Mouse (Mus musculus) lung, postnatal 14 days (tissue): Measurements from ENCODE around the gene Esr1.

ENCODE experiments used
- DNase-seq: peaks from one replicate; pipeline ENCODE4 v3.0.0; 2021

Esr1 gene

GRCm38 (mm10) chr10:4849881-4850280 lies 238.5 kb downstream of the Esr1 start:
- no peak for DNase-seq

GRCm38 (mm10) chr10:4875076-4875737 lies 263.8 kb downstream of the Esr1 start:
- no peak for DNase-seq

GRCm38 (mm10) chr10:4881391-4881790 lies 270.0 kb downstream of the Esr1 start:
- no peak for DNase-seq

GRCm38 (mm10) chr10:4885506-4885905 lies 274.1 kb downstream of the Esr1 start:
- no peak for DNase-seq

DNA sequence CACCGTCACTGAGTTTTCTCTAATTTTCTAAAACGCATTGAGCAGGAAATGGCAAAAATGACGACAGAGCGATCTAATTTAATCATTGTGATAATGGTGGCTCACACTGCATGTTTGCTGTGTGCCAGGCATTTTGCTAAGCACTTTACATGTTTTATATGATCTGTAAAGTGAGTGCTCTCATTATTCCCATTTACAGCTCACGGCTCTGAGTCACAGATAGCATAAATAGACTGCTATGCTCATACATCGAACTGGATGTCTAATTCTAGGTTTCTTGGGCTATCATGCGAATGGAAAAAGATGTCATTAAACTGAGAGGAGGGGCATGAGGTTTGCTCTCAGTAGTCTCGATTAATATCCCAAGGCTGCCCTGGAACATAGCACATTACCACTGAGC lies 274.6 kb downstream of the Esr1 start:
- no peak for DNase-seq

DNA sequence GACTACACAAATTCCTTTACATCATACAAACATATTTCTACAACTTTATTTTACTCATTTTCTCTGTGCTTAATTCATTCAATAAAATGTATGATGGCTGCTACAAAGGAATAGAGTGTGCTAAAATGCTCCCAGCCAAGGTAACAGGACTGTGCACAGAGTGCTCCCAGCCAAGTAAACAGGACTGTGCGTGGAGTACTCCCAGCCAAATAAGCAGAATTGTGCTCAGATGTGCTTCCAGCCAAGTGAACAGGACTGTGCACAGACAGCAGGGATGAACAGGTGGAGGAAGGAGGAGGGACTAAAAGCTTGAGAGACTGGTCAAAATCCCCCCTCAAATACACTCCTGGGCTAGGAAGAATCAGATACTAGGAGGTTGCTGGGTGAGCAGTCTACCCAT lies 282.1 kb downstream of the Esr1 start:
- DNase-seq = no peak

- DNase-seq = no peak
Observed at GRCm38 (mm10) chr10:4897789-4898188, 286.4 kb downstream of the Esr1 start.

GRCm38 (mm10) chr10:4900324-4900723 lies 288.9 kb downstream of the Esr1 start:
- DNase-seq = no peak

DNA sequence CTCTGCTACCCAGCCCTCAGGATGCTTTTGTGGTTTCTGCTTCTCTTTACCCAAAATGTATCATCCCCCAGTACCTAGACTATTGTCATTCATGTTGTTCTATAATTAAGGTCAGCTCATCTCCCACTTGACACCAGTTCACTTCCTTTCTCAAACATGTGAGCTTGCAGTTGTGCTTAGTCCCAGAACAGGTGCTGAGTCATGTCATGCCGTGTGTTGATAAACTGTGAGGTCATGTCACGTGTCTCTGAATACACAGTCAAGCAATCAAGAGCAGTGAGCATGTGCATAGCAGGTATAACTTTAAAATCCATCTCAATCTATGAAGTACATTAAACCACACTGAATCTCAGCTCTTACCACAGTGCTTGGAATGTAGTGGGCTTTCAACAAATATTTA lies 297.9 kb downstream of the Esr1 start:
- DNase-seq = no peak

DNA sequence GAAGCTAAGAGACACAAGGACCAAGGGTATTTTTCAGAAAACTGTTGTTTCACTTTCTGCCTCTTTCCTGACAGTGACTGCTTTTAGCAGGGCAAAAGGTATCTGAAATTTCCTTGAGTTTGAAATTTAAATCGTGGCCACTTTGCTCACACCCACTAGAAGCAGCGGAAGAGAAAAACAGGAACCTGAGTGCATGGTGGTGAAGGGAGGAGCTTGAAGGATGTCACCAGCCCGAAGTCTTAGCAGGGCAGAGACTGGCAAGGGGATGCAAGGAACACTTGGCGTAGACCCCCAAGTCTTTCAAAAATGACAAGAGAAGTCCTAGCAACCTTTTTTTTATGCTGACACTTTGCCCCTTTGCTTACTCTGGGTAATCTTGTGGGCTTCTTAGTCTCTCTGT lies 299.1 kb downstream of the Esr1 start:
- DNase-seq = no peak

DNA sequence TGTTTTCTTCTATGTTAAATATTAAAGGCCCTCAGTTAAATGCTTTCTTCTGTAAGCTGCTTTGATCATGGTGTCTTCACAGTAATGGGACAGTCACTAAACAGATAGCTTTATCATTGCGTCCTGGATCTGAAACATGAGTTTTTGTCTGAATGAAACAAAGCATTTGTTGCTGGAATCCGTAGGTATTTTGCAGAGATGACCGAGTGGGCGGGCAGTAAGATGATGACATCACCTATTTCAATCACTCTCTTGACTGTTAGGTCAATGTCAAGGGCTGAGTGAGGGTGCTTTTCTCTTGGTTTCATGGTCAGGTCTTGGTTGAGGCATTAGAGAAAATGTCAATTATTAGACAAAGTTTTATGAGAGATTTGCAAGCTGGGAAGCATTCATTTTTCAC lies 307.7 kb downstream of the Esr1 start:
- DNase-seq = no peak

DNA sequence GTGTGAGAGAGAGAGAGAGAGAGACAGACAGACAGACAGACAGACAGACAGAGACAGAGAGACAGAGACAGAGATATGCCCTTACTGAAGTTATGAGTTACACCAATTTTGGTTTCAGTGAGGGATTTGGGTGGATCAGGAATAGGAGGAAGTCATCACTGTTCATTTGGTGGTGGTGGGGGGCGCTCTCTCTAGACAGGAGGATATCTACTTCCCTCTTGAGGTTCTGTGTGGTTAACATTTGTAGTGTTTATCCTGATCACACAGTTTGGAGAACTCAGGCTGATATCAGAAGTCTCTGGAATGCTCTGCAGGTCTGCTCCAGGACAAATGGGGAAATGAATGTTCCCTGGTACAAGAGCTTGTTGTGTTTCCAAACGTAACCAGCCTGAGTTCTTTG lies 312.2 kb downstream of the Esr1 start:
- no peak for DNase-seq

- DNase-seq = no peak
Observed at GRCm38 (mm10) chr10:4924391-4924790, 313.0 kb downstream of the Esr1 start.

GRCm38 (mm10) chr10:4943148-4943547 lies 331.8 kb downstream of the Esr1 start:
- no peak for DNase-seq

DNA sequence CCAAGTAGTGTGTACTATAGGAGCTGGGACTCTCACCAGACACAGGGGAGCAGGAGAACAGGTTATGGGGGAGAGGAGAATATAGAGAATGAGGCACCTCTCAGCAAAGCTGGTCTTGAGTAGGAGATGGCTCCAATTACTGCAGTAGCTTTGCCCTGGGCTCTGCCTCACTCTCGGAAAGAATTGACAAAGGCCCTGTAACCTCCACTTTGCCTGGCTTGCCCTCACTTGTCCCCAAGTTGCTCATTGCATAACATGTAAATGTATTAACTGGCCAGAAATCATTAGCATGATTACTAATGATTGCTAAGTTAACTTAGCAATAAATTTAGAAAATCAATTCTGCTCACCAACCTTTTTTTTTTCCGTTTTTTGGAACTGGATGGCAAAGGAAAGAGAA lies 333.3 kb downstream of the Esr1 start:
- no peak for DNase-seq

GRCm38 (mm10) chr10:4965768-4966167 lies 354.4 kb downstream of the Esr1 start:
- DNase-seq = no peak

- DNase-seq = no peak
Observed at GRCm38 (mm10) chr10:4971156-4971555, 359.8 kb downstream of the Esr1 start.

DNA sequence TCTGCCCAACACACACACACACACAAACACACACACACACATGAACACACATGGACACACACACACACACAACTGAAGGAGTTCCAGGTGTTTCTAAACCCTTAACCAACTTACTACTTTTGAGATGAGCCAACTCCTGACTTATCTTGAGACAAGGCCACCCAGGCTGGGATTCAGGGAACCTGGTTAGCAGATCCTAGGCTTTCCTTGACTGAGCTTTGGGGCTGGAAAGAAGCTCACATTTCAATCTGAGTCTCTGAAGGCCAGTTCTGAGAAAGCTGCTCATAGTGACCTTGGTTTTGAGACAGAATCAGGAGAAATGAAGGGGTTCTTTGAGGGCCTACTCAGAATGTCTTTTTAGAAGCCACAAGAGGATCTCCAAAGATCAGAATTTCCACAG lies 360.2 kb downstream of the Esr1 start:
- no peak for DNase-seq

DNA sequence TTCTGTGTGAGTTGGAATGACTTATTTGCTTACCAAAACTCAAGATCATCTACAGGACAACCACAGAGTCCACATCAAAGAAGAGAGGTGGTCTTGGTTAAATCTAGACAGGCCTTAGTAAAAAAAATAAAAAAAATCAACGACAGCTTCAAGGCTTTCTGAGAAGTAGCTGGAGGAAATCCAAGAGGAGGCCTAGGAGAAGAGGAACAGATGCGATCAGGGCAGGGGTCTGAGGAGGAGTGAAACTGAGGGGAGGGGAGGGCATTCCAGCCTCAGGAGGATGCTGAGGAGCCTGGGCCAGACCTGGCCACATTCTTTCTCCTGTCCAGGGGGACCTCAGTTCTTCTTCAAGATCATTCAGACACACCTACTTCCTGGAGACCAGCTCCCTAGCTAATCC lies 360.6 kb downstream of the Esr1 start:
- no peak for DNase-seq

DNA sequence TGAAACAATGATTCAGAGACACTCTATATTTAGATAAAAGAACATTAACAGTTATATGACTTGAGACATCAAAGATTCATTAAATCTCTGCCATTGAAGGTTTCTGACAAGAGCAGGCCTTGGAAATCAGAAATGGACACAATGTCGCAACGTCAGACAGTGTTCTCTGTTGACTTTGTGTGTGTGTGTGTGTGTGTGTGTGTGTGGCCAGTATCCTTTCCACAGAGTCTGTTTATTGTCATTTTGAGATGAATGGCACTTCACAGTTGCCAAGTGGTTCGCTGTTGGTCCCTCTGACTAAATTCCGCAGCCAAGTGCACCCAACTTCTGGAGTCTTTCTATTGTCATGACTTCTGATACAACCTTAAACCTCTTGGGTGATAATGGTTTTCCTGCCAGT lies 362.9 kb downstream of the Esr1 start:
- DNase-seq = no peak

- no peak for DNase-seq
Observed at GRCm38 (mm10) chr10:4976557-4976956, 365.2 kb downstream of the Esr1 start.

- no peak for DNase-seq
Observed at GRCm38 (mm10) chr10:4977374-4977773, 366.0 kb downstream of the Esr1 start.

DNA sequence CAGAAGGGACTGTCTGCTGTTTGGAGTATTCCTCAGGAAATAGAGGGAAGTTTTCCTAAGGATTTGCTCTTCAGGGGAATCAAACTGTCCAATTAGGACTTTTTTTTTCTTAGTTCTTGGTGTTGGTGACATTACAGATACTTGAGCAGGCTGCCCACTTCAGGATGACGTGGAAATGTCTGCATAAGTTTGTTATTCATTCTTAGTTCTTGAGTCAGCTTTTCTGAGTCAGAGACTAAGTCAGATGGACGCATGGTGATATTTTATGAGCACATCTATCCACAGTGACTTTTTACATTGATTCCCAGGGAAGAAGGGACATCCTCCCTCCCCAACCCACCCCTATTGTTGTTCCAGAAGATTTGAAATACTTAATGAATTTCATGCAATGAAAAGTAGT lies 372.5 kb downstream of the Esr1 start:
- no peak for DNase-seq

GRCm38 (mm10) chr10:4993802-4994201 lies 382.4 kb downstream of the Esr1 start:
- DNase-seq = no peak

GRCm38 (mm10) chr10:4996592-4996991 lies 385.2 kb downstream of the Esr1 start:
- no peak for DNase-seq
